Mouse (Mus musculus) adrenal gland, postnatal 14 days (tissue): ENCODE results near the gene Ccdc113. TPM values are rescaled to one million over a fixed set of nuclear protein-coding genes. Genes with fewer than 3 reads are reported as not detected.
"Not testable (repeated sequence)": the region's sequence is repeated elsewhere in the genome, so short reads cannot be mapped to it uniquely, and the experiment has no call there.

Source experiments
- DNase-seq: peaks from one replicate; pipeline ENCODE4 v3.0.0; 2021; ENCODE audit warnings: mixed read lengths
- total RNA-seq: library from RNA; stranded (reverse); gene quantifications from 2 replicates; pipeline ENCODE4 v1.2.3, GENCODE M21; 2021

Gene Ccdc113
- total RNA-seq, 1 experiment from 2014 or later, result 1.7 TPM

DNA sequence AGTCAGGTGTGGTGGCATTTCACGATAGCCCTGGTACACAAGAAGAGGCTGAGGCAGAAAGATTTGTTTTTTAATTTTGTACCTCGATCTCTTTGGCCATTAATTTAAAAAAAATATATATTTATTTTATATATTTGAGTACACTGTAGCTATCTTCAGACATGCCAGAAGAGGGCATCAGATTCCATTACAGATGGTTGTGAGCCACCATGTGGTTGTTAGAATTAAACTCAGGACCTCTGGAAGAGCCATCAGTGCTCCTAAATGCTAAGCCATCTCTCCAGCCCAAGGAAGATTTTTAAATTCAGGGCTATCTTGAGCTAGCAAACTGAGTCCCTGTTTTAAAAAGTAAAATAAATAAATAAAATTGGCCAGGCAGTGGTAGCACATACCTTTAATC lies 68.3 kb downstream of the Ccdc113 start:
- no peak for DNase-seq

DNA sequence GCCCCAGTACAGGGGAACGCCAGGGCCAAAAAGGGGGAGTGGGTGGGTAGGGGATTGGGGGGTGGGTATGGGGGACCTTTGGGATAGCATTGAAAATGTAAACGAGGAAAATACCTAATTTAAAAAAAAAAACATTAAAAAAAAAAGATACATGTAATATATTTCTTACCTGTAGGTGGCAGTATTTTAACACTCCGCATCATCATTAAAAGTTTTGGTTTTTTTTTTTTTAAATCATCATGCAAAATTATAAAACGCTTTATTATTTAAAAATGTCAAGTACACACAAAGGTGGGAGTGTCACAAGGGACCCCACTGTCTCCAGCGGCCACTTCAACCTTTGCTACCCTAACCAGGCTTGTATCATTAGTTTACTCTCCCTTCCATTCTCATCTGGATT lies 72.6 kb downstream of the Ccdc113 start:
- not testable (repeated sequence) for DNase-seq

DNA sequence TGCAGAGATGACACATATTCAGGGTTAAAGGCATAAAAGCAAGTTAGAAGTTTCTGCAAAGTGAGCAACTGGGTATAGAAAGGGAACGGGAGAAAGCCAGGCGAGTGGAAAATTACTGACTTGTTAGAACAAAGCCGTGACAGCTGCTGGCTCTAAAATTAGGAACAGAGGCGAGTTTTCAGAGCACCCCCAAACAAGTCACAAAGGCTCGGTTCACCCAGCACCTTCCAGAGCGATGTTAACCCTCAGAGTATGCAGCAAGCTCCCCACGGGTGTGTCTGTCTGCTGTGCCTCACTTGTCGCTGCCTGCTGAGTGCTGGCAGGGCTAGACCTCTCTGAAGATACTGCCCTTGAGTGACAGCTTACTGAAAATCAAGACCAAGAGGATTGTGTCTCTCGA lies 73.3 kb downstream of the Ccdc113 start:
- DNase-seq, result no peak

Other genes starting within 250 kb of the Ccdc113 start
- gene Cngb1, start 227.5 kb upstream of the Ccdc113 start, total RNA-seq, result 1.0 and 2.0 TPM in 2 replicates
- gene Tepp, start 223.5 kb upstream of the Ccdc113 start, total RNA-seq, result not detected in 2 replicates
- gene Zfp319, start 202.1 kb upstream of the Ccdc113 start, total RNA-seq, result 10.6 and 11.6 TPM in 2 replicates
- 17.4 and 25.0 TPM in 2 replicates for gene Usb1, start 201.8 kb upstream of the Ccdc113 start, total RNA-seq
- 21.3 and 21.8 TPM in 2 replicates for gene Mmp15, start 181.8 kb upstream of the Ccdc113 start, total RNA-seq
- 46.8 and 47.4 TPM in 2 replicates for gene Cfap20, start 99.2 kb upstream of the Ccdc113 start, total RNA-seq
- gene Csnk2a2, start 44.0 kb upstream of the Ccdc113 start, total RNA-seq, result 81.9 and 82.2 TPM in 2 replicates
- not detected in 2 replicates for gene Prss54, start 42.3 kb downstream of the Ccdc113 start, total RNA-seq
- gene Gins3, start 99.4 kb downstream of the Ccdc113 start, total RNA-seq, result 2.9 and 4.1 TPM in 2 replicates
- gene Ndrg4, start 142.9 kb downstream of the Ccdc113 start, total RNA-seq, result 19.8 and 36.4 TPM in 2 replicates
- gene Setd6, start 181.8 kb downstream of the Ccdc113 start, total RNA-seq, result 24.6 and 26.9 TPM in 2 replicates